Mouse (Mus musculus) stomach, adult 2 months (tissue): Measurements from ENCODE around the gene Cep68. TPM values are rescaled to one million over a fixed set of nuclear protein-coding genes. Genes with fewer than 3 reads are reported as not detected.

Experiments used
- polyA plus RNA-seq: library from polyadenylated mRNA; depleted of rRNA; stranded (reverse); fragments of >200 nt; gene quantifications from 2 replicates; pipeline ENCODE4 v1.2.3, GENCODE M21; 2012; rRNA removed

Cep68 gene
- 3.1 and 3.9 TPM in 2 replicates for polyA plus RNA-seq

GRCm38 (mm10) chr11:20249296-20250110 is at the start of gene Cep68:
Gene Cep68, minus strand, starts transcription at chr11:20249429.

GRCm38 (mm10) chr11:20200713-20201575 is 48.3 kb downstream of the Cep68 start, which contains the start of gene Rab1a:
Gene Rab1a, plus strand, starts transcription at chr11:20201432.

Other genes with a start within 250 kb of the Cep68 start
- 2.7 and 3.8 TPM in 2 replicates for gene Actr2, start 136.5 kb downstream of the Cep68 start, polyA plus RNA-seq
- gene Rab1a, start 48.0 kb downstream of the Cep68 start, polyA plus RNA-seq = 22.1 and 25.2 TPM in 2 replicates
- gene Slc1a4, start 83.3 kb upstream of the Cep68 start, polyA plus RNA-seq = 4.2 and 4.7 TPM in 2 replicates